Mouse (Mus musculus): ENCODE results near the gene Ptpn4. TPM values are rescaled to one million over a fixed set of nuclear protein-coding genes. Genes with fewer than 3 reads are reported as not detected.
A peak's percentile ranks its signal among the peaks of the same experiment; 100 is the strongest.

The Ptpn4 gene
- total and polyA plus RNA-seq, 3 experiments, result 6.2 to 527 (median 9.5) TPM

DNA sequence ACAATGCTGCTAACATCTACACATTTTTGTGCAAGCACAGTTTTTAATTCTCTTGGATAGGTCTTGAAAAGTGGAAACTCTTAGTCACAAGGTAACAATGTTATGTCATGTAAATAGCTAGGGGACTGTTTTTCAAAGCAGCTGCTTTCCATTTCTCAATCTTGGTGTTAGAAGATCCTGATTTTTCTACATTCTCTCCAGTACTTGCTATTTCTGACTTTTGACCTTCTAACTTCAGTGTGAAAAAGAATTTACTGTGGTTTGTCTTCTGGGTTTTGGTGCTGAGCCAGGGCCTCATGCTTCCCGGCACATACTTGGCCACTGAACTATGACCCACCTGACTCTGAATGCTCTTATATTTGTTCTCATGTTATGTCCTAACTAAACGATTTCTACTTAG lies 197.4 kb downstream of the Ptpn4 start:
- DNase-seq (ENCODE audit: low read depth, low spot score), result no peak

DNA sequence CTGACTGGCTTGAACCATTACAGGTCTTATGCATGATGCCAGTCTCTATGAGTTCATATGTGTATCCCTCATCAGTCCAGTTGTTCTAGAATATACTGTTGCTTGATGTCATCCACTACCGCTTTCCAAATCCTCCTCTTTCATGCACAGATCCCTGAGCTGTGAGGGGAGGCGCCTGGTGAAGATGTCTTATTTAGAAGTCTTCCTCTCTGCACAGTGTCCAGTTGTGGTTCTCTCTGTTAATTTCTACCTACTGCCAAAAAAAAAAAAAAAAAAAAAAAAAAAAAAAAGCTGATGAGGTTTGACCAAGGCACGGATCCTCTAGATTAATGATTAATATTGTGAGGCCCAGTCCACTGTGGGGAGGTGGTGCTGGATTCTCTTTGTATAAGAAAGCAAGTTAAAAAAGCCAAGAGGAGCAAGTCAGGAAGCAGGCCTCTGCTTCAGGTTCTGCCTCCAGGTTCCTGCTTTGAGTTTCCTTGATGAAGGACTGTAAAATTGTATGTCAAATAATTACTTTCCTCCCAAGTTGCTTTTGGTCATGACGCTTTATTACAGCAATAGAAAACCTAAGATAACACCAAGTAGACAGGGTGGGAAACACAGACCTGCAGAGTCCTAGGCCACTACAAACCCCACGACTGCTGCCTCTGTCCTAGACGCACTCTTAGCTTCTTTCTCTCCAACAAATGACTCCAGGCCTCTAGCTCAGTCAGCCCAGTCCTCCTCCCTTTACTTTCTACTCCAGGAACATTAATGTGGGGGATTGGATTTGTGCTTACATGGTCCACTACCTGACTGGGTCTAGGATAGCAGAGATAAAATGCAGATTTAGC lies 200.0 kb downstream of the Ptpn4 start:
- H3K36me3 ChIP-seq (ENCODE audit: control insufficient read depth in 1 of 2, insufficient read depth in 2 of 2, low read length in 2 of 2), result no peaks in the 10 kb centered on the region
- no peaks in the 10 kb centered on the region for H3K79me2 ChIP-seq (ENCODE audit: control insufficient read depth, insufficient read depth, low read length, poor library complexity)
- DNase-seq (ENCODE audit: low read depth, low spot score), result no peak
- TF ChIP-seq BHLHE40 (IDR thresholded peaks at IDR 0.05; ENCODE audit: borderline replicate concordance, low read depth, low read length) (no peak), ZNF384 (IDR thresholded peaks at IDR 0.05; ENCODE audit: low read depth, low read length) (peak; percentile 45), RAD21 (IDR thresholded peaks at IDR 0.05; ENCODE audit: low read depth, low read length) (no peak), POLR2AphosphoS2 (IDR thresholded peaks at IDR 0.05; ENCODE audit: low read length) (no peak)
- no peak overlapping the region for H3K4me3 ChIP-seq (ENCODE audit: control insufficient read depth in 1 of 2, insufficient read depth in 1 of 2, low read depth in 2 of 2, low read length in 2 of 2)
- no peaks in the 10 kb centered on the region for H3K27me3 ChIP-seq (ENCODE audit: control insufficient read depth in 1 of 2, insufficient read depth in 2 of 2, low read length in 2 of 2)
- no peaks in the 10 kb centered on the region for H3K4me1 ChIP-seq (ENCODE audit: control insufficient read depth in 1 of 2, insufficient read depth in 2 of 2, low read length in 2 of 2)
- H3K9ac ChIP-seq (ENCODE audit: control insufficient read depth, low read depth, low read length, poor library complexity, severe bottlenecking), result no peak overlapping the region
- H3K9me3 ChIP-seq (replicated peaks; ENCODE audit: insufficient read depth, low read length), result no peaks in the 10 kb centered on the region
- H3K27ac ChIP-seq (ENCODE audit: control insufficient read depth, low read depth, low read length), result no peak overlapping the region

More for the DNA sequence above, 197.4 kb downstream of the Ptpn4 start:
- no peaks in the 10 kb centered on the region for H3K79me2 ChIP-seq (ENCODE audit: control insufficient read depth, insufficient read depth, low read length, poor library complexity)
- no peak for TF ChIP-seq BHLHE40 (IDR thresholded peaks at IDR 0.05; ENCODE audit: borderline replicate concordance, low read depth, low read length)
- no peak for TF ChIP-seq GATA1 (IDR thresholded peaks at IDR 0.05; ENCODE audit: low read depth, low read length)
- no peak for TF ChIP-seq GABPA (IDR thresholded peaks at IDR 0.05; ENCODE audit: low read depth, low read length)
- no peak for TF ChIP-seq MEF2A (IDR thresholded peaks at IDR 0.05; ENCODE audit: extremely low read depth, insufficient replicate concordance, low read depth, low read length, poor library complexity, severe bottlenecking)
- no peak for TF ChIP-seq ZMIZ1 (IDR thresholded peaks at IDR 0.05; ENCODE audit: low read depth, low read length)
- TF ChIP-seq ZC3H11A (IDR thresholded peaks at IDR 0.05; ENCODE audit: low read depth, low read length), result no peak
- TF ChIP-seq MAFK (IDR thresholded peaks at IDR 0.05; ENCODE audit: borderline replicate concordance, low read depth, low read length), result no peak
- no peak for TF ChIP-seq POLR2AphosphoS2 (IDR thresholded peaks at IDR 0.05; ENCODE audit: low read length)
- no peak for TF ChIP-seq KAT2A (conservative IDR thresholded peaks at IDR 0.05; ENCODE audit: low read depth, low read length)
- no peak for TF ChIP-seq CHD1 (IDR thresholded peaks at IDR 0.05; ENCODE audit: low read depth, low read length)
- TF ChIP-seq MAX (IDR thresholded peaks at IDR 0.05; ENCODE audit: low read length), result no peak
- TF ChIP-seq CHD2 (IDR thresholded peaks at IDR 0.05; ENCODE audit: low read length), result no peak
- no peak for TF ChIP-seq USF2 (IDR thresholded peaks at IDR 0.05; ENCODE audit: borderline replicate concordance in 1 of 2, insufficient read depth in 1 of 2, low read depth in 1 of 2, low read length in 2 of 2)
- no peak for TF ChIP-seq MYC (IDR thresholded peaks at IDR 0.05; ENCODE audit: low read depth, low read length)
- TF ChIP-seq TBP (IDR thresholded peaks at IDR 0.05; ENCODE audit: low read depth, low read length), result no peak
- no peak for TF ChIP-seq POLR2AphosphoS5 (IDR thresholded peaks at IDR 0.05; ENCODE audit: borderline replicate concordance, low read depth, low read length)
- no peak for TF ChIP-seq UBTF (IDR thresholded peaks at IDR 0.05; ENCODE audit: borderline replicate concordance, insufficient read depth, low read depth, low read length)
- TF ChIP-seq MXI1 (IDR thresholded peaks at IDR 0.05; ENCODE audit: low read depth, low read length), result no peak
- H3K9ac ChIP-seq (ENCODE audit: control insufficient read depth, low read depth, low read length, poor library complexity, severe bottlenecking), result no peak overlapping the region
- no peak overlapping the region for H3K4me3 ChIP-seq (ENCODE audit: control insufficient read depth in 1 of 2, insufficient read depth in 1 of 2, low read depth in 2 of 2, low read length in 2 of 2)
- H3K27ac ChIP-seq (ENCODE audit: control insufficient read depth, low read depth, low read length), result no peak overlapping the region
- H3K9me3 ChIP-seq (replicated peaks; ENCODE audit: insufficient read depth, low read length), result no peaks in the 10 kb centered on the region
- no peaks in the 10 kb centered on the region for H3K36me3 ChIP-seq (ENCODE audit: control insufficient read depth in 1 of 2, insufficient read depth in 2 of 2, low read length in 2 of 2)
- no peaks in the 10 kb centered on the region for H3K27me3 ChIP-seq (ENCODE audit: control insufficient read depth in 1 of 2, insufficient read depth in 2 of 2, low read length in 2 of 2)
- H3K4me1 ChIP-seq (ENCODE audit: control insufficient read depth in 1 of 2, insufficient read depth in 2 of 2, low read length in 2 of 2), result no peaks in the 10 kb centered on the region

All from MEL (cell line).